Mouse (Mus musculus) olfactory bulb, adult 2 months (tissue): Measurements from ENCODE around the gene Med13l.

Source experiments
- CTCF ChIP-seq: fragments of 200-500 bp; IDR thresholded peaks from 2 replicates; pipeline ENCODE4 v1.5.1; 2012; ENCODE audit warnings: low read depth, mild to moderate bottlenecking, low read length, moderate library complexity; ENCODE audit not compliant: insufficient read depth
- POLR2A ChIP-seq: fragments of 200-500 bp; IDR thresholded peaks from 2 replicates; pipeline ENCODE4 v1.6.1; 2012; ENCODE audit warnings: mild to moderate bottlenecking, low read depth, low read length, moderate library complexity; ENCODE audit not compliant: insufficient read depth

GRCm38 (mm10) chr5:118513005-118513404 is 47.5 kb upstream of the Med13l start:
- TF ChIP-seq CTCF (no peak), POLR2A (no peak)
